Mouse (Mus musculus) brain, embryonic 14.5 days (tissue): Measurements from ENCODE around the gene Pld4.

ENCODE experiments used
- CTCF ChIP-seq: fragments of 200-500 bp; IDR thresholded peaks from 2 replicates; pipeline ENCODE4 v1.5.1; 2012; ENCODE audit warnings: inconsistent platforms, mild to moderate bottlenecking, moderate library complexity, borderline replicate concordance; ENCODE audit not compliant: insufficient read depth, insufficient read length; ENCODE audit errors: extremely low read depth
- POLR2A ChIP-seq: fragments of 200-500 bp; IDR thresholded peaks from 2 replicates; pipeline ENCODE4 v1.6.1; 2012; ENCODE audit warnings: mild to moderate bottlenecking, inconsistent platforms, borderline replicate concordance; ENCODE audit not compliant: poor library complexity, insufficient read depth, insufficient read length, severe bottlenecking; ENCODE audit errors: extremely low read depth

DNA sequence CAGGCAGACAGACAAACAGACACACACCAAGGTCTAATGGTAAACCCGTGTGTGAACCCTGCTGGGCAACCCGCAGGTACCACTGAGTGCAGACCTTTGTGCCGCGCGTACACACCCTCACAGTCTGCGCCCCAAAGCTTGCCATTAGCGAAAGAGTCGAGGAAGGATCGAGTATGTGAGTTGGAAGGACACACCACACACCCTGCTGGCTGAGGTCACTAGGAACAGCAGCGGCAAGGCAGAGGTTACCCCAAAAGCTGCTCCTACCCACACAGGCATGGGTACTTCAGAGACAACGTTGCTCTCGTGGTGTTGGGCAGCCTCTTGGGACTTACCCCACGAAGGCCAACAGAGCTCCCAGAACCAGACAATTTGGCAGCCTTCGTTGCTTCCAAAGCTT is 11.9 kb downstream of the Pld4 start:
- TF ChIP-seq POLR2A (no peak), CTCF (no peak)
